Mouse (Mus musculus): ENCODE data around the gene Rad51b. TPM values are rescaled to one million over a fixed set of nuclear protein-coding genes. Genes with fewer than 3 reads are reported as not detected.
A peak's percentile ranks its signal among the peaks of the same experiment; 100 is the strongest.

Gene Rad51b
- polyA plus RNA-seq, 1 experiment from 2014 or later, result 8.7 TPM

DNA sequence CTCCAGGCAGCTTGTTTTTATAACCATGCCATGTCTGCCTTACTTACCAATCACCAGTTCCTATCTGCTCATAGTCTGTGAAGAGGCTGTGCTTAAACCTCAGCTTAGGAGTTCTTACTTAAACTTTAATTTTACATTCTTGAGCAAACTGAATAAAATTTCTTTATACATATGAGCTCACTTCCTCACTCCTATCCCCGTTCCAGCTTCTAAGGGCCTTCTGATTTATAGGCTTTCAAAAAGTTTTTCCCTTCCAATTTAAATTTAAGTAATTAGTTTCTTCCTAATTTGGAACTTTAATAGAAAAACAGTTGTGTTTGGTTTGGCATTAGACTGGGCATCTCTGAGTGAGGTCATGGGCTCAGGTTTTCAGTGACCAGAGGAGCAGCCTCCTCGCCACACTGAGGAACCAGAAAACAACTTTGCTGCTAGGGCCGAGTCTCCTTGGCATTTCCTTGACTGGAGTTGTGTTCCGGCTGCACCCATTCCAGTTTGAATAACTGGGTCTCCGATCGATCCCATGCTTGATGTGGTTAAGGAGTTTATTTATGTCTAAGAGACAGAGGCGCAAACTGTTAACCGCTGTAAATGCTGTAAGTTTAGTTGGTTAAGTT lies 115.9 kb downstream of the Rad51b start:
- H3K27me3 ChIP-seq (replicated peaks), result no peaks in the 10 kb centered on the region
- no peak overlapping the region for H3K27ac ChIP-seq
- WGBS, result 65% methylated on average over 8 of the region's 8 CpGs
- H3K9me3 ChIP-seq, result no peaks in the 10 kb centered on the region
- no peak overlapping the region for H3K4me2 ChIP-seq
- H3K36me3 ChIP-seq, result no peaks in the 10 kb centered on the region
- no peak overlapping the region for H3K4me3 ChIP-seq (replicated peaks)
- no peak for ATAC-seq (ENCODE audit: insufficient read depth, low FRiP score, low read depth)
- no peaks in the 10 kb centered on the region for H3K4me1 ChIP-seq
- no peak overlapping the region for H3K9ac ChIP-seq

DNA sequence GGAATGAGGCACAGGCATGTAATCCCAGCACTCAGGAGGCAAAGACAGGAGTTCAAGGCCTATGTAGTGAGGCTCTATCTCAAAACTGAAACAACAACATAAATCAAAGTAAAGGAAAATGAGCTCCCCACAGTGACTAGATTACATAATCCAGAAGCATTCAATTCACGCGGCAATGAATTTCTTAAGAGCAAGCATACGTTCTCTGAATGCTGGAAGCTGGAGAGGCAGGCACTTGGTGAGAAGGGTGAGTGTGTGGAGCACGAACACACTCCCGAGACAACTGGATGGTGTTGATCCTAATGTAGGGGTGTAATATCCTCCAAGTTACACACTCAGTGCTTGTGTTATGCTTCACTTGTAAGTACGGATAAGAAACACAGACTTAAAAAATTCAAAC lies 120.3 kb downstream of the Rad51b start:
- Histone ChIP-seq H3K4me2 (no peak overlapping the region), H3K27ac (no peak overlapping the region), H3K4me1 (no peaks in the 10 kb centered on the region), H3K9ac (no peak overlapping the region), H3K36me3 (no peaks in the 10 kb centered on the region), H3K9me3 (no peaks in the 10 kb centered on the region), H3K4me3 (replicated peaks) (no peak overlapping the region), H3K27me3 (replicated peaks) (no peaks in the 10 kb centered on the region)
- ATAC-seq (ENCODE audit: insufficient read depth, low FRiP score, low read depth), result no peak
- WGBS, result 62% methylated on average over 6 of the region's 6 CpGs

DNA sequence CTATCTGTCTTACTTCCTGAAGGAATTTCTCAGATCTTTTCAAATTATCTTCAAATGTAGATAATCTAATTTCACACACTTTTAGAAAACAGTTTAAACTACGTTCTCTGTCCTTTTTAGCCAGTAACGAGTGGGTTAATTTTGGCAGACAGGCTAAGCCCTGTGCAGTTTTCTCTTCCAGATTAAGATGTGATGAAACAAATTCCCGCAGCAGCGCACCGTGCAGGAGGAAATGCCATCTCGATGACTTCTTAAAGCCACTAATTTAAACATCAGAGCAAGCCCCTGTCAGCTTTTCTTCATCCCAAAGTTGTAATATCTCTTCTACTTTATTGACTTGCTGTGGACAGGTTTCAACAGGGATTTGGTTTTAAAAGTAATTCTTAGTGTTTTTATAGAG lies 123.5 kb downstream of the Rad51b start:
- H3K27me3 ChIP-seq (replicated peaks), result no peaks in the 10 kb centered on the region
- H3K4me2 ChIP-seq, result no peak overlapping the region
- WGBS, result 20% methylated on average over 6 of the region's 6 CpGs
- H3K4me1 ChIP-seq, result no peaks in the 10 kb centered on the region
- H3K4me3 ChIP-seq (replicated peaks), result no peak overlapping the region
- H3K9ac ChIP-seq, result no peak overlapping the region
- no peaks in the 10 kb centered on the region for H3K9me3 ChIP-seq
- ATAC-seq (ENCODE audit: insufficient read depth, low FRiP score, low read depth), result no peak
- H3K36me3 ChIP-seq, result no peaks in the 10 kb centered on the region
- no peak overlapping the region for H3K27ac ChIP-seq

DNA sequence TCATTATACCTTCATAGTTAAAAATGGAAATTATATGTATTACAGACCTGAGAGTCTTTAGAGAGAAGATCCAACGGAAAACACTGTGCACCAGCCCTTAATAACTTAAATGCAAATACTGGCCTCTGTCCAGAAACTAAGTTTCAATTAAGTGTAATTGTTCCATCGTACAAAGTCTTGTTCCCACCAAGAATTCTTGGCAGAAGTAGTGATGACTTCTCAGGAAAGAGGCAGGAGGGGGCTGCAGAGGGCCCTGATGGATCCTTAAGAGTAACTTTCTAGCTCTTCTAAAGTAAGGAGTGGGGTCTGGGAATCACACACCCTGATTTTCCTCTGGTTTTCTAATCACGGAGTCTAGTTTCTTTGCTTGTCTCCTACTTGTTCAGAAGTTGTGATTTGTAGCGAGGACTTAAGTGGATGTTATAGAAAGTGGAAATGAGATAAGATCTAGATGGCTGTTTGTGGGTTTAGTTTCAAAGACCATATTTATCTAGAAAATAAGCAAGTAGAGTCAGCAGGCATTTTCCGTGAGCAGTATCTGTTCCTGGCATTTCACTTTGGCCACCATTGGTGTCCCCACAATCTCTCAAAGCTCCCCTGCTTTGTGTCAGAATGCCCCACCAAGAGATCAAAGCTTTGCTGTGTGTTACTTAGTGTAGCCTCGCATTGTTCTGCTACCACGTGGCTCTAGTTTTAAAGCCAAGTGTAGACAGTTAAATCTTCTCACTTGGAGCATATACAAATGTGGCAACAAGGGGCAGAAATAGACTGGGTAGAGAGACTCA lies 132.6 kb downstream of the Rad51b start:
- Histone ChIP-seq H3K9ac (no peak overlapping the region), H3K4me2 (no peak overlapping the region), H3K4me1 (0 out of 2 replicates have a peak, but pooled peaks cover 7% of the 10 kb centered on the region), H3K36me3 (no peaks in the 10 kb centered on the region), H3K27me3 (replicated peaks) (no peaks in the 10 kb centered on the region), H3K4me3 (replicated peaks) (no peak overlapping the region), H3K9me3 (no peaks in the 10 kb centered on the region), H3K27ac (peak overlapping the region; percentile 58)
- 50% methylated on average over 7 of the region's 7 CpGs for WGBS
- ATAC-seq (ENCODE audit: insufficient read depth, low FRiP score, low read depth), result no peak

DNA sequence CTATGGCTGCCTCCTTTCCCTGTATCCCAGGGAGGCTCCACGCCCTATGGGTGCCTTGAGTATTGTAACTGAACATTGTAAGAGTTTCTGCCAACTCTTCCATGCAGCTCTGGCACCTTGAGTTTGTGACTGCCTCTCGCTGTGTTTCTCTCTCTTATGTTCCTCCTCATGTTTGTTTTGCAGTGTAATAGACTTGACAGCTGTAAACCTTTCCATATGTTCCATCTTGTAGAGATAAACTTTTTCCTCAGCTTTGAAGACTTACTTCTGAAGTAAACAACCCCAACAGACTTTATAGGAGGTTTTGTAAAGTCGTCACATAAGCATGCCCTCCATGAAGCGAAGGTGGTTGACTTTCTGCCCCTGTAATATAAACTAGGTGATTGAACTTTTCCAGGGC lies 134.1 kb downstream of the Rad51b start:
- WGBS, result 56% methylated on average over 4 of the region's 4 CpGs
- ATAC-seq (ENCODE audit: insufficient read depth, low FRiP score, low read depth), result no peak

DNA sequence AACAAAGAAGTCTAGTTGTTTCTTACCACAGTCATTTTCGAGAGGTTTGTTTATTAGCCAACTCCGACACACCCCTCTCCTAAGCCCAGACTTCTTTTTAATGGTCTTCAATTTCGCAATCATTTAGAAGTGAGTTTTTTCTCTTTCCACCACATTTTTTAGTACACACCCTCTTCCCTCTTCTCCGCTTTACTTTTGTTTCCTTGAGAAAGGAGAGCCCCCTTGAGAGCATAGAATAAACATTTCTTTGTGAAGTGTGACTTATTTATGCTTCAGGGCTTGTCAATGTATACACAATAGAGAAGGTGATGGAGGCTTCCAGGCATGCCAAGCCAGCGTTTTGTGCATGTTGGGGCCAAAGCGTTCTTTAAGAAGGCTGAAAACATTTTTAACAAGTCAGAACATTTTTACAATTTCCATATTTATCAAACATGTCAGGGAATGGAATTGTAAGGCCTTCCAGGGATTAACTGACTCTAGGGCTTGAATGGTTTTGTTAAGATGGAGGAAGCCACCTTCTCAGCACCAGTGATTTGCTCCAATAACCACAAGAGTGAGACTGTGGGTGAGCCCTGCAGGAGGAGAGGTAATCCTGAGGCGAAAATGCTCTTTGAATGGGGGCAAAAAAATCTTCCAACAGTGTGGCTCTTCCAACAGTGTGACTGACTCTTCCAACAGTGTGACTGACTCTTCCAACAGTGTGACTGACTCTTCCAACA lies 136.8 kb downstream of the Rad51b start:
- Histone ChIP-seq H3K27me3 (replicated peaks) (no peaks in the 10 kb centered on the region), H3K4me2 (no peak overlapping the region), H3K4me3 (replicated peaks) (no peak overlapping the region), H3K36me3 (no peaks in the 10 kb centered on the region), H3K4me1 (0 out of 2 replicates have a peak, but pooled peaks cover 8% of the 10 kb centered on the region), H3K9ac (no peak overlapping the region), H3K27ac (peak overlapping the region; percentile 81), H3K9me3 (no peaks in the 10 kb centered on the region)
- peak; percentile 31; the same call in 1 of the 2 replicates for ATAC-seq (ENCODE audit: insufficient read depth, low FRiP score, low read depth)
- 31% methylated on average over 7 of the region's 7 CpGs for WGBS

More for the DNA sequence above, 134.1 kb downstream of the Rad51b start:
- Histone ChIP-seq H3K36me3 (no peaks in the 10 kb centered on the region), H3K27me3 (replicated peaks) (no peaks in the 10 kb centered on the region), H3K27ac (no peak overlapping the region), H3K4me3 (replicated peaks) (no peak overlapping the region), H3K4me1 (0 out of 2 replicates have a peak, but pooled peaks cover 8% of the 10 kb centered on the region), H3K9ac (no peak overlapping the region), H3K9me3 (no peaks in the 10 kb centered on the region), H3K4me2 (no peak overlapping the region)

DNA sequence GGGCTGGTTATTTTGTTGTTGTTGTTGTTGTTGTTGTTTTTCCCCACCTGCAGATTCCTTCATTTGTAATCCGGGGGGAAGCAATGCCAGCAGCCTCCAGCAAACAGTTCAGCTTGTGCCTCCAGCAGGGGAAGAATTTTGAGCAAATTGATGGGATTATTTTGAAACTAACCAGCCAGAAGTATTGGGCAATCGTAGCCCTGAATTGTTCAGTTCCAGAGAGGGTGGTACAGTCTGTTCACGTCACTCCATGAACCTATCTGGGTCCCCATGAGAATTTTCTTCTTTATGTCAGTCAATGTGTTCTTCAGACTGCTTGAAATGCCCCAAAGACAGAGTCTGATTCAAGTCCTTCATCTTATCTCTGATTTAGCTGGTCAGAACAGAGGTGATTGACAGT lies 138.4 kb downstream of the Rad51b start:
- WGBS, result 78% methylated on average over 3 of the region's 3 CpGs
- Histone ChIP-seq H3K36me3 (no peaks in the 10 kb centered on the region), H3K4me3 (replicated peaks) (no peak overlapping the region), H3K27me3 (replicated peaks) (no peaks in the 10 kb centered on the region), H3K9ac (no peak overlapping the region), H3K27ac (peak overlapping the region; percentile 8; the same call in 1 of the 2 replicates), H3K4me1 (peaks cover 13% of the 10 kb centered on the region), H3K9me3 (no peaks in the 10 kb centered on the region), H3K4me2 (no peak overlapping the region)
- ATAC-seq (ENCODE audit: insufficient read depth, low FRiP score, low read depth), result no peak

DNA sequence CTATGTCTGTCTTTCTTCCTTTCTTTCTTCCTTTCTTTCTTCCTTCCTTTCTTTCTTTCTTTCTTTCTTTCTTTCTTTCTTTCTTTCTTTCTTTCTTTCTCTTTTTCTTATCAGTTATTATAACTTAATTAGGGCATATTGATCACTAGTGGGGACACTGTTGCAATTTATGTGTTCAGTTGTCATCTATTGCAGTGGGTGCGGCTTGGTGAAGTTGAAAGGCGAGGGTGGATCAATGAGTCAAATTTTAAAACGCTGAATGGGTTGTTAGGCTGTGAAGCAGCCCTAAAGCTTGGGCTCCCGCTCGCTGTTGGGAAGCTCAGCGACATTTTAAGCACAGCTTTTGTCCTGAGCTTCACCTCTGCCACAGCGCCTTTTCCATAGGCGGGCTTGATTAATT lies 139.0 kb downstream of the Rad51b start:
- Histone ChIP-seq H3K4me1 (peaks cover 13% of the 10 kb centered on the region), H3K9me3 (no peaks in the 10 kb centered on the region), H3K4me2 (no peak overlapping the region), H3K27ac (no peak overlapping the region; the same call in 1 of the 2 replicates), H3K27me3 (replicated peaks) (no peaks in the 10 kb centered on the region), H3K4me3 (replicated peaks) (no peak overlapping the region), H3K9ac (no peak overlapping the region), H3K36me3 (no peaks in the 10 kb centered on the region)
- no peak for ATAC-seq (ENCODE audit: insufficient read depth, low FRiP score, low read depth)
- 73% methylated on average over 8 of the region's 8 CpGs for WGBS

DNA sequence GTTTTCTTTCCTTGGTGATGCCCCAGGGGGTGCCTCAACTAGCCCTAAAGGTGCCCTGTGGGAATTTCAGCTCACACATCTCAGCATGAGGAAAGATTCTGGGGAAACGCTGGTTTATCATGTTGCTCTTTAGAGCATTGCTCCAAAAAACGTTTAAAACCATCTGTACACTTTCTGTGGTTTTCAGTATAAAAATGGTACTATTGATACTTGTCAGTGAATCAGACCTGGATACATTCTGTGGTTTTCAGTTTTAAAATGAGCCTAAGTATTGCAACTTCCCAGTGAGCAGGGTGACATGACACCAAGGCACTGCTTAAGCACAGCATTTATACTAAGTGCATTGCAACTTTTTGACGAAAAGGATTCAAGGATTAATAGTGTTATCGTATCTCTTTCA lies 139.8 kb downstream of the Rad51b start:
- Histone ChIP-seq H3K4me3 (replicated peaks) (no peak overlapping the region), H3K27me3 (replicated peaks) (no peaks in the 10 kb centered on the region), H3K4me1 (peaks cover 19% of the 10 kb centered on the region), H3K4me2 (no peak overlapping the region), H3K9me3 (no peaks in the 10 kb centered on the region), H3K9ac (no peak overlapping the region), H3K27ac (peak overlapping the region; percentile 16; the same call in 1 of the 2 replicates), H3K36me3 (no peaks in the 10 kb centered on the region)
- ATAC-seq (ENCODE audit: insufficient read depth, low FRiP score, low read depth), result no peak
- 71% methylated on average over 4 of the region's 4 CpGs for WGBS

DNA sequence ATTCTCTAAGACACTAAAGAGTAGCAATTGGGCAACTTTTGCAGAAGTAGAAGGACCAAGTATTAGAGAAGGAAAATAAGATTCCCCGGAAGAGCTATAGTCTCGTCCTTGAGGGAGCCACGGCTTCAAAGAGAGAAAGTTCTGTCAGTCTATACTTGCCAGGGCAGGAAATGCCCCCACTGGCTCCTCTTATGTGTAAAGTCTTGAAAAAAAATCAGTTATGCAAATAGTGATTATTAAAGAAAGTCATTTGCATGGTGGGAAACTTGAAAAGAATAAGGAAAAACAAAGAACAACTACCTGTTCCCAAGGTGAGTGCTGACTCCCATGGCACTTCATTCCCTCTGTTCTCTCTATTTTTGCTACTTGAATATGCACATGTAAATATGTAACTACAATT lies 140.5 kb downstream of the Rad51b start:
- WGBS, result 62% methylated on average over 3 of the region's 3 CpGs

DNA sequence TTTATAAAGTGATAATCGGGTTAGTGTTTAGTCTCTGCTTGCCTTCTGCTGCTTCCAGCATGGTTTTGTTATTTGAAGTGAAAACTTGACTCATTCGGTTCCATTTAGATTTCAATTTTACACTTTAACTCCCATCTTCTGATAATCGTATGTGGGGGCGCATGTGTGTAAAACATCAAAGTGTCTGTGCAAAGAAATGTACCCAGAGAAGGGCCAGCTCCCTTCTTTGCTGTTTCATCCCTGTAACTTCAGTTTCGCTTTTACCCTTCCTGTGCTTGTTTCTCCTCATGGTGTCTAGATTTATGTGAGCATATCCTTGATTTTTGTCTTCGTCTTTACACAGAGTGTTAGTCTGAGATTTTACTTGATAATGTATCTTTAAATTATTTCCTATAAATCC lies 142.9 kb downstream of the Rad51b start:
- H3K4me3 ChIP-seq (replicated peaks), result no peak overlapping the region
- H3K9ac ChIP-seq, result no peak overlapping the region
- no peaks in the 10 kb centered on the region for H3K36me3 ChIP-seq
- no peaks in the 10 kb centered on the region for H3K9me3 ChIP-seq
- 76% methylated on average over 6 of the region's 6 CpGs for WGBS
- no peaks in the 10 kb centered on the region for H3K27me3 ChIP-seq (replicated peaks)
- H3K4me1 ChIP-seq, result peaks cover 13% of the 10 kb centered on the region
- no peak for ATAC-seq (ENCODE audit: insufficient read depth, low FRiP score, low read depth)
- H3K4me2 ChIP-seq, result no peak overlapping the region
- H3K27ac ChIP-seq, result peak overlapping the region; percentile 52; the same call in 1 of the 2 replicates

More for the DNA sequence above, 140.5 kb downstream of the Rad51b start:
- H3K4me3 ChIP-seq (replicated peaks), result no peak overlapping the region
- H3K9ac ChIP-seq, result no peak overlapping the region
- no peak overlapping the region for H3K27ac ChIP-seq
- ATAC-seq (ENCODE audit: insufficient read depth, low FRiP score, low read depth), result no peak
- no peaks in the 10 kb centered on the region for H3K36me3 ChIP-seq
- H3K9me3 ChIP-seq, result no peaks in the 10 kb centered on the region
- peaks cover 21% of the 10 kb centered on the region for H3K4me1 ChIP-seq
- no peaks in the 10 kb centered on the region for H3K27me3 ChIP-seq (replicated peaks)
- no peak overlapping the region for H3K4me2 ChIP-seq

All from stomach, embryonic 15.5 days (tissue).